Mouse (Mus musculus): Measurements from ENCODE around the gene Tada3.

GRCm38 (mm10) chr6:113427397-113427796, 49.7 kb upstream of the Tada3 start:
- TF ChIP-seq CTCF (IDR thresholded peaks at IDR 0.05; ENCODE audit: control insufficient read depth, insufficient read depth, low read length): peak; percentile 61
- TF ChIP-seq POLR2A (IDR thresholded peaks at IDR 0.05; ENCODE audit: borderline replicate concordance, control insufficient read depth, low read depth, low read length): no peak
